Mouse (Mus musculus): ENCODE results near the gene Rtn4rl2. TPM values are rescaled to one million over a fixed set of nuclear protein-coding genes. Genes with fewer than 3 reads are reported as not detected.

Gene Rtn4rl2
- total RNA-seq, 2 experiments from 2014 or later, result 92.2 to 95.0 TPM

GRCm38 (mm10) chr2:84859991-84860780 is 26.3 kb downstream of the Rtn4rl2 start:
- DNase-seq (ENCODE audit: low spot score in 2 of 2), result no peak
- intact Hi-C loops (cut with DNase I), result no loop called here

- intact Hi-C loops (cut with DNase I), result no loop called here
- no peak for DNase-seq (ENCODE audit: low spot score in 2 of 2)
These were observed 28.0 kb downstream of the Rtn4rl2 start for GRCm38 (mm10) chr2:84858551-84858950.

- intact Hi-C loops (cut with DNase I), result loop anchor here (2.0 kb wide), 1 partner anchor 25 kb away; no protein-coding TSS in a partner anchor
- DNase-seq (ENCODE audit: low spot score in 2 of 2), result peak; percentile 61 to 77
These were observed 30.8 kb downstream of the Rtn4rl2 start for GRCm38 (mm10) chr2:84855732-84856131.

- DNase-seq (ENCODE audit: low spot score in 2 of 2), result no peak
- intact Hi-C loops (cut with DNase I), result no loop called here
These were observed 35.1 kb downstream of the Rtn4rl2 start for GRCm38 (mm10) chr2:84851130-84852040.

- no peak for DNase-seq (ENCODE audit: low spot score in 2 of 2)
- intact Hi-C loops (cut with DNase I), result no loop called here
These were observed 35.9 kb downstream of the Rtn4rl2 start for GRCm38 (mm10) chr2:84850407-84851129.

GRCm38 (mm10) chr2:84845226-84845625 is 41.3 kb downstream of the Rtn4rl2 start:
- no peak for DNase-seq (ENCODE audit: low spot score in 2 of 2)
- intact Hi-C loops (cut with DNase I), result no loop called here

GRCm38 (mm10) chr2:84843654-84844053 is 42.9 kb downstream of the Rtn4rl2 start:
- DNase-seq (ENCODE audit: low spot score in 2 of 2), result no peak
- intact Hi-C loops (cut with DNase I), result no loop called here

- intact Hi-C loops (cut with DNase I), result no loop called here
- DNase-seq (ENCODE audit: low spot score in 2 of 2), result no peak
These were observed 44.6 kb downstream of the Rtn4rl2 start for GRCm38 (mm10) chr2:84841905-84842304.

GRCm38 (mm10) chr2:84840748-84841563 is 45.6 kb downstream of the Rtn4rl2 start:
- intact Hi-C loops (cut with DNase I), result no loop called here
- DNase-seq (ENCODE audit: low spot score in 2 of 2), result no peak

GRCm38 (mm10) chr2:84840016-84840747 is 46.3 kb downstream of the Rtn4rl2 start:
- intact Hi-C loops (cut with DNase I), result no loop called here
- DNase-seq (ENCODE audit: low spot score in 2 of 2), result peak in 1 of 2 experiments; percentile 15

- DNase-seq (ENCODE audit: low spot score in 2 of 2), result no peak
- intact Hi-C loops (cut with DNase I), result no loop called here
These were observed 47.2 kb downstream of the Rtn4rl2 start for GRCm38 (mm10) chr2:84838993-84839980.

GRCm38 (mm10) chr2:84838593-84838949 is 47.9 kb downstream of the Rtn4rl2 start, which contains the start of gene Slc43a1:
Gene Slc43a1, plus strand, starts transcription at chr2:84838850.
- intact Hi-C loops (cut with DNase I), result no loop called here
- DNase-seq (ENCODE audit: low spot score in 2 of 2), result no peak

- no peak for DNase-seq (ENCODE audit: low spot score in 2 of 2)
- intact Hi-C loops (cut with DNase I), result no loop called here
These were observed 48.5 kb downstream of the Rtn4rl2 start for GRCm38 (mm10) chr2:84837817-84838592.

GRCm38 (mm10) chr2:84837107-84837506 is 49.4 kb downstream of the Rtn4rl2 start:
- no peak for DNase-seq (ENCODE audit: low spot score in 2 of 2)
- intact Hi-C loops (cut with DNase I), result no loop called here

- intact Hi-C loops (cut with DNase I), result loop anchor here (1.0 to 2.0 kb wide), 2 partner anchors 23 to 58 kb away; no protein-coding TSS in a partner anchor
- peak; percentile 93 to 94 for DNase-seq (ENCODE audit: low spot score in 2 of 2)
These were observed 54.7 kb downstream of the Rtn4rl2 start for GRCm38 (mm10) chr2:84831666-84832391.
